Comparison of ENCODE assay signal across 26 mouse cellular contexts in the genomic region with DNA sequence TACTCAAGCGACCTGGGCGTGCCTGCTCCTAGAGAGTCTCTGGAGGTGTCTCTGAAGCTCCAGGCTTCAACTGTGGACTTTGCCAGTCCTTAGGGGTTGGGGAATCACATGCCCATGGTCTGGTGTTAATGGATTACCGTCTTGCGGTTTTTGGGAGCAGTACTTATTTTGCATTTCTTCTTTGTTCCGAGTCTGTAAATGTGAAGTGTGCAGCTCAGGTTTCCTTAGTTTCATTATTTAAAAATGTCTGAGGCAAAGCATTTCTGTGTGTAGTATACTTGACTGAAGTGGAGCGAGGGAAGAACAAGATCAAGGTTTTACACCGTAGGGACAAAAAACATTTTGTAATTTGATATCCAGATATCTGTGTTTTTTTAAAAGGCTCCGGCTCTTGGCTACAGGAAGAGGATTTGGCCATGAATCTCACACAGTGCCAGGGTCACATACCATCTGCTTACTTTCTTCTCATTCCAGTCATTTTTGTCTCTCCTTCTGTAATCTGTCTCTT.
DNase-seq lines count a peak whose midpoint lies in the region; ATAC-seq and TF ChIP-seq lines count a peak whose summit lies in the region.
"Had no signal": no experiment of that assay in that cellular context is flagged by ENCODE, and none has a peak within 500 bp of the region (broad histone marks: within the 10 kb centered on the region; RNA-seq: fewer than 3 reads in every experiment).

No protein-coding gene starts in this region.

- H3K79me2 ChIP-seq in heart, adult 2 months (replicated peaks; ENCODE audit: control insufficient read depth, insufficient read depth, low read length): no peaks in the 10 kb centered on the region

- no peak for TF ChIP-seq CTCF in heart, adult 2 months (IDR thresholded peaks at IDR 0.05)

- no peaks in the 10 kb centered on the region for H3K36me3 ChIP-seq in embryonic facial prominence, embryonic 11.5 days (replicated peaks; ENCODE audit: control insufficient read depth, insufficient read depth, low read depth, low read length)
- no peaks in the 10 kb centered on the region for H3K36me3 ChIP-seq in heart, adult 2 months (ENCODE audit: control insufficient read depth, insufficient read depth, low read length)
- H3K36me3 ChIP-seq: forebrain, embryonic 12.5 days; limb, embryonic 13.5 days; neural tube, embryonic 15.5 days; stomach, embryonic 15.5 days had no signal

- no peak overlapping the region for H3K4me2 ChIP-seq in embryonic facial prominence, embryonic 11.5 days (ENCODE audit: low read depth, low read length)
- H3K4me2 ChIP-seq: forebrain, embryonic 12.5 days; limb, embryonic 13.5 days; neural tube, embryonic 15.5 days; stomach, embryonic 15.5 days had no signal

- TF ChIP-seq POLR2A in heart, adult 2 months (IDR thresholded peaks at IDR 0.05; ENCODE audit: insufficient read depth, low read depth, low read length): no peak

- H3K27ac ChIP-seq in embryonic facial prominence, embryonic 11.5 days (replicated peaks; ENCODE audit: low read depth, low read length): no peak overlapping the region
- no peak overlapping the region for H3K27ac ChIP-seq in heart, adult 2 months
- H3K27ac ChIP-seq: forebrain, embryonic 12.5 days; left cerebral cortex, adult 2 months; limb, embryonic 13.5 days; liver, embryonic 14.5 days; neural tube, embryonic 15.5 days; stomach, embryonic 15.5 days had no signal

- DNase-seq in kidney, adult 9 months: peak; percentile 15
- DNase-seq in kidney, postnatal 25 days: no peak
- peak; percentile 56 for DNase-seq in ovary, adult 18-20 months (ENCODE audit: low spot score)
- DNase-seq in ovary, postnatal 10 days (ENCODE audit: low spot score): no peak
- DNase-seq in embryonic facial prominence, embryonic 11.5 days (ENCODE audit: low spot score): peak; percentile 12
- DNase-seq in yolk sac, embryonic 10.5 days (ENCODE audit: low spot score): peak; percentile 22
- DNase-seq in left cerebral cortex, postnatal 10 days (ENCODE audit: extremely low spot score in 1 of 2, low spot score in 2 of 2): no peak
- DNase-seq in heart, adult 2 months: no peak
- DNase-seq: cerebellum, adult 11 months; cerebellum, postnatal 10 days; embryo, embryonic 11 days; gastrocnemius, postnatal 10 days; heart, adult 11 months; heart, postnatal 36 days; right cerebral cortex, postnatal 25 days; thymus, adult 2 months had no signal

- ATAC-seq in embryonic facial prominence, embryonic 11.5 days (replicated peaks; ENCODE audit: insufficient number of reproducible peaks, low FRiP score, low TSS enrichment, low read depth): no peak
- ATAC-seq: hindbrain, embryonic 16.5 days; intestine, postnatal 0 days; midbrain, embryonic 16.5 days had no signal

- whole genome bisulfite sequencing in embryonic facial prominence, embryonic 11.5 days: 49% methylated on average over 8 of the region's 8 CpGs
- 58% methylated on average over 8 of the region's 8 CpGs for WGBS in heart, adult 2 months

- H3K27me3 ChIP-seq in embryonic facial prominence, embryonic 11.5 days (ENCODE audit: control insufficient read depth, insufficient read depth, low read length): no peaks in the 10 kb centered on the region
- H3K27me3 ChIP-seq in heart, adult 2 months (ENCODE audit: control insufficient read depth, insufficient read depth, low read length): no peaks in the 10 kb centered on the region
- H3K27me3 ChIP-seq: forebrain, embryonic 12.5 days; megakaryocyte, embryonic 14.5 days; neural tube, embryonic 15.5 days; stomach, embryonic 15.5 days had no signal

- H3K4me3 ChIP-seq in embryonic facial prominence, embryonic 11.5 days (ENCODE audit: low read depth, low read length): no peak overlapping the region
- no peak overlapping the region for H3K4me3 ChIP-seq in heart, adult 2 months
- H3K4me3 ChIP-seq: forebrain, embryonic 12.5 days; left cerebral cortex, adult 2 months; limb, embryonic 13.5 days; megakaryocyte, embryonic 14.5 days; neural tube, embryonic 15.5 days; stomach, embryonic 15.5 days had no signal

- intact Hi-C loops in left cerebral cortex, postnatal 10 days (cut with DNase I): no loop called here
- intact Hi-C loops in heart, adult 2 months (cut with DNase I): no loop called here

- H3K9ac ChIP-seq in embryonic facial prominence, embryonic 11.5 days (replicated peaks; ENCODE audit: low read length): no peak overlapping the region
- no peak overlapping the region for H3K9ac ChIP-seq in heart, adult 2 months (ENCODE audit: low read depth, low read length)
- H3K9ac ChIP-seq: forebrain, embryonic 12.5 days; limb, embryonic 13.5 days; liver, embryonic 14.5 days; neural tube, embryonic 15.5 days; stomach, embryonic 15.5 days had no signal

- H3K9me3 ChIP-seq in embryonic facial prominence, embryonic 11.5 days (replicated peaks; ENCODE audit: control insufficient read depth, low read length): no peaks in the 10 kb centered on the region
- H3K9me3 ChIP-seq: forebrain, embryonic 12.5 days; limb, embryonic 13.5 days; neural tube, embryonic 15.5 days; stomach, embryonic 15.5 days had no signal

- no peak for TF ChIP-seq EP300 in heart, adult 2 months (IDR thresholded peaks at IDR 0.05; ENCODE audit: insufficient read depth, low read depth, low read length)

- H3K4me1 ChIP-seq in embryonic facial prominence, embryonic 11.5 days (ENCODE audit: control insufficient read depth, insufficient read depth, low read length): no peaks in the 10 kb centered on the region; the same call in 1 of the 2 replicates
- no peaks in the 10 kb centered on the region for H3K4me1 ChIP-seq in heart, adult 2 months (ENCODE audit: control insufficient read depth, insufficient read depth, low read length)
- H3K4me1 ChIP-seq: megakaryocyte, embryonic 14.5 days; stomach, embryonic 15.5 days had no signal

Comparison
In these comparisons a context has a peak if more than half of its experiments do, and no peak if none do; other contexts are left out.
1. DNase-seq: peak in kidney, adult 9 months (single experiment), ovary, adult 18-20 months (single experiment), embryonic facial prominence, embryonic 11.5 days (single experiment) and yolk sac, embryonic 10.5 days (single experiment); none in kidney, postnatal 25 days (0 of 2), ovary, postnatal 10 days (single experiment), left cerebral cortex, postnatal 10 days (0 of 2) and heart, adult 2 months (0 of 2).